Mouse (Mus musculus) ovary, adult 10 weeks (tissue): ENCODE data around the gene Akr1d1. TPM values are rescaled to one million over a fixed set of nuclear protein-coding genes. Genes with fewer than 3 reads are reported as not detected.

Experiments used
- polyA plus RNA-seq: library from polyadenylated mRNA; stranded (reverse); fragments of 350-450 nt; fragmentation: Illumina TruSeq; extraction: RNeasy Lipid Tissue Mini Kit (QIAGEN cat#74804); gene quantifications from one replicate; pipeline ENCODE4 v1.2.3, GENCODE M21; 2014

Gene Akr1d1
- 0.26 TPM for polyA plus RNA-seq

GRCm38 (mm10) chr6:37529940-37530339 is at the start of gene Akr1d1:
TSS of gene Akr1d1 (plus strand) at chr6:37530173.

Other genes starting within 250 kb of the Akr1d1 start
- gene Dgki, start 230.0 kb upstream of the Akr1d1 start, polyA plus RNA-seq, result 0.29 TPM
- gene Creb3l2, start 88.0 kb upstream of the Akr1d1 start, polyA plus RNA-seq, result 133 TPM